Mouse (Mus musculus): Measurements from ENCODE around the gene Agbl4. TPM values are rescaled to one million over a fixed set of nuclear protein-coding genes. Genes with fewer than 3 reads are reported as not detected.
A peak's percentile ranks its signal among the peaks of the same experiment; 100 is the strongest.

Agbl4 gene
- total and polyA plus RNA-seq, 3 experiments = not detected

DNA sequence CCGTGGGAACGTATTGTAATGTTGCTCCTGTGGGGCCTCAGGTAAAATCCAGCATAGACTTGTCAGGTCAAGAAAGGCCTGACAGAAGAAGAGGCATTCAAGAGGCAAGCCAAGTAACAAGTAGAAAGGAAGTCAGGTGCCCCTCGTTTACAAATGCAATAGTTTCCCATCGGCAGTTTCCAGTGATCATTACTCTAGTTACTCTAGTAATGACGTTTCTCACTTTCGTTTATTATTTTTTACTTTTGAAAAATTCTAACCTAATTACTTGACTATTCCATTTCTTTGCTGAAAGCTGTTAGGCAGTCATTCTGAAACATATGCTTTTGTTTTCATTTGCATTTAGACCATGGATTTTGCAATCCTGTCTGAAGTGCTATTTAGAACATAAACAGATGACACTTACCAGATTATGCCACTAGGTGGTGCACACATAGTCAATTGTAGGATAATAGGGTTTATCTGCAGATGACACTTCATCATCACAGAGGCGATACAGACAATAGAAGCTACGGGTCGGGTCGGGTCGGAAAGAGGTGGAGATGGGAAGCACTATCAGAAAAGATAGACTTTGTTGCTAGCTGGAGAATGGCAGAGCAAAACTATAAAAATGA, 930.4 kb downstream of the Agbl4 start (continued):
- TF ChIP-seq ZKSCAN1 (IDR thresholded peaks at IDR 0.05; ENCODE audit: borderline replicate concordance, low read depth, low read length) (no peak), NRF1 (IDR thresholded peaks at IDR 0.05; ENCODE audit: low read depth, low read length) (no peak), KAT2A (IDR thresholded peaks at IDR 0.05; ENCODE audit: insufficient replicate concordance, low read length) (no peak), CHD2 (IDR thresholded peaks at IDR 0.05; ENCODE audit: low read length) (peak; percentile 17; the same call in 1 of the 2 replicates), MAFK (IDR thresholded peaks at IDR 0.05; ENCODE audit: insufficient replicate concordance, low read length) (0 out of 2 replicates have a peak, but pooled peaks have one; percentile 43), TBP (conservative IDR thresholded peaks at IDR 0.05; ENCODE audit: low read depth, low read length) (0 out of 2 replicates have a peak, but pooled peaks have one; percentile 24), SIN3A (IDR thresholded peaks at IDR 0.05; ENCODE audit: low read length) (no peak; the same call in 1 of the 2 replicates), MEF2A (IDR thresholded peaks at IDR 0.05; ENCODE audit: borderline replicate concordance, low read depth, low read length) (peak; percentile 61; the same call in 1 of the 2 replicates), HCFC1 (IDR thresholded peaks at IDR 0.05; ENCODE audit: low read depth, low read length) (no peak), E2F4 (IDR thresholded peaks at IDR 0.05; ENCODE audit: insufficient replicate concordance, low read depth, low read length) (no peak), IRF4 (IDR thresholded peaks at IDR 0.05; ENCODE audit: low read depth, low read length) (peak; percentile 91), TCF12 (IDR thresholded peaks at IDR 0.05; ENCODE audit: low read depth, low read length) (peak; percentile 76), RCOR1 (conservative IDR thresholded peaks at IDR 0.05; ENCODE audit: low read depth, low read length) (0 out of 2 replicates have a peak, but pooled peaks have one; percentile 24), UBTF (IDR thresholded peaks at IDR 0.05; ENCODE audit: low read depth, low read length) (no peak), JUND (conservative IDR thresholded peaks at IDR 0.05; ENCODE audit: low read depth, low read length) (peak; percentile 89), PAX5 (IDR thresholded peaks at IDR 0.05; ENCODE audit: low read length) (no peak), RAD21 (IDR thresholded peaks at IDR 0.05; ENCODE audit: low read depth, low read length) (peak; percentile 79), MXI1 (IDR thresholded peaks at IDR 0.05; ENCODE audit: low read depth, low read length) (no peak), EP300 (IDR thresholded peaks at IDR 0.05; ENCODE audit: low read length) (peak; percentile 91)

DNA sequence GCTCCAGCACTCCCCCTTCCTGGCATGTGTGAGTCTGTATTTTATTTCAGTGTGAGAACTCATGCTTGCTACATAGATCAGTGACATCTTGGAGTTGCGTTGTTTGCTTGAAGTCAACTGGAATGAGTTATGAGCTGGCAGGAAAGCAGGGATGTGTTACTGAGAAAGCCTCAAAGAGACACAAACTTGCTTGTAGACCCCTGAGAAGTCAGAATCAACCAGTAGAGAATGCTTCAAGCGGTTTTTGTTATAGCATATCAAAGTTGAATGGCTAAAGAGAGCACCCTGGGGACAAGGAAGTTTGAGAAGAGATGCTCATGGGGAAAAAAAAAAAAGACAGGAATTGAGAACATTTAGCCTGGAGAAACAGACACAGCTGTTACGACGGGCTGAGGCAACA, 932.0 kb downstream of the Agbl4 start:
- no peak overlapping the region for H3K27ac ChIP-seq (ENCODE audit: insufficient read depth, low read depth)
- no peaks in the 10 kb centered on the region for H3K36me3 ChIP-seq (replicated peaks in 1 of 2; ENCODE audit: control insufficient read depth in 1 of 2, insufficient read depth in 1 of 2, low read length in 1 of 2)
- no peak for DNase-seq (ENCODE audit: extremely low read depth)
- H3K4me1 ChIP-seq (ENCODE audit: control insufficient read depth in 1 of 2, insufficient read depth in 2 of 2) = peaks cover 7 to 21% of the 10 kb centered on the region in 2 experiments; a peak in 3 of 4 replicates
- no peak for TF ChIP-seq ZMIZ1 (IDR thresholded peaks at IDR 0.05; ENCODE audit: low read depth, low read length)
- TF ChIP-seq MAFK (IDR thresholded peaks at IDR 0.05; ENCODE audit: insufficient replicate concordance, low read length) = no peak
- H3K4me2 ChIP-seq (ENCODE audit: insufficient read depth, low read depth, poor library complexity, severe bottlenecking) = no peak overlapping the region
- no peaks in the 10 kb centered on the region for H3K9me3 ChIP-seq (replicated peaks; ENCODE audit: low read length)
- H3K4me3 ChIP-seq (replicated peaks in 1 of 3; ENCODE audit: low read depth in 2 of 3, low read length in 2 of 3, poor library complexity in 1 of 3) = no peak overlapping the region
- no peaks in the 10 kb centered on the region for H3K79me2 ChIP-seq (replicated peaks; ENCODE audit: control insufficient read depth, extremely low read depth, insufficient read depth, poor library complexity, severe bottlenecking)
- in situ Hi-C loops (cut with MboI; ENCODE audit: low pct_ligation_motif_present, low pct_unique_long_range_greater_than_20kb, low sequenced_read_pairs) = loop anchor here (10.0 kb wide), 2 partner anchors 175 to 295 kb away; no protein-coding TSS in a partner anchor
- dilution Hi-C loops (cut with MboI; ENCODE audit: extremely low pct_ligation_motif_present, extremely low pct_unique_long_range_greater_than_20kb, low sequenced_read_pairs) = no loop called here
- H3K27me3 ChIP-seq (replicated peaks) = no peaks in the 10 kb centered on the region
- no peak overlapping the region for H3K9ac ChIP-seq (ENCODE audit: insufficient read depth, low read depth)
